Mouse (Mus musculus): ENCODE data around the gene Senp8. TPM values are rescaled to one million over a fixed set of nuclear protein-coding genes. Genes with fewer than 3 reads are reported as not detected.
"Not testable (repeated sequence)": the region's sequence is repeated elsewhere in the genome, so short reads cannot be mapped to it uniquely, and the experiment has no call there.

Gene Senp8
- 0.96 and 6.1 TPM in 2 replicates for total RNA-seq (2015; ENCODE audit: low replicate concordance)
- total RNA-seq (2017; ENCODE audit: low replicate concordance), result 0.26 and 1.3 TPM in 2 replicates

DNA sequence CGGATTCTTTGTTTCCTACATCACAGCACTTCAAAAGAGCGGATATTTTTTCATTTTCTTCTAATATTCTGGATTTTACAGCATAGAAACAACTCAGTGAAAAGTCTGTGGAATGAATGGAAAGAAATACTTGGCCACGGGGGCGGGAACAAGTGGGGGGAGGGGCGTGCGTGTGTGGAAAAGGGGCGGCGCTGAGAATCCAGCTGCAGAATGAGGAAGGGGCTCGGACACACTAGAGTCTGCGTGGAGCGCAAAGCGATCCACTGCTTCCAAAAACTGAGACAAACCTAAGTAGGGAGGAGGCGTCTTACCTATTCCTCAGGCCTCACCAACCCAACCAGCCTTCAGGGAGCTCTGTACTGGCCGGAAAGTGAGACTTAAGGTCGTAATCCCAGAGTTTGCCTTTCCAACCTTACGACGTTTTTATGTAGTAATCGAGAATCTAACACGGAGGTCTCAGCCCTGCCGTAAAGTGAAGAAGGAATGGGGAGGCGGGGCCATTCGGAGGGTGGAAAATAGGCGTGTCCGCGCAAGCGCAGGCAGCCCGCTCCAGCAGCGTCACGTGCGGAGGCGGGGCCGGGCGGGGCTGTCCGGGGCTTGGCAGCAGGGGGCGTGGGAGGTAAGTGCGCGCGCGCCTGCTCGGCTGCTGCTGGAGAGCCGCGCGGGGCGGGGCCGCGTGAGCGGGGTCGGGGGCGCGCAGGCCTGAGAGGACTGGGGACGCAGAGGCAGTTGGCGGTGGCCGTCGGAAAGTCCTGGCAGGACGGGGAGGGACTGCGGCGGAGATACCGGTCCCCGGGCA, at the start of gene Senp8, which contains the start of gene Myo9a:
Senp8 (minus strand) TSS at position 444 of the 799 bp plus-strand sequence.
Myo9a (plus strand) TSS at position 630 of the 799 bp plus-strand sequence.
- ATAC-seq (replicated peaks; ENCODE audit: low FRiP score, poor library complexity, severe bottlenecking), result peak; percentile 89

DNA sequence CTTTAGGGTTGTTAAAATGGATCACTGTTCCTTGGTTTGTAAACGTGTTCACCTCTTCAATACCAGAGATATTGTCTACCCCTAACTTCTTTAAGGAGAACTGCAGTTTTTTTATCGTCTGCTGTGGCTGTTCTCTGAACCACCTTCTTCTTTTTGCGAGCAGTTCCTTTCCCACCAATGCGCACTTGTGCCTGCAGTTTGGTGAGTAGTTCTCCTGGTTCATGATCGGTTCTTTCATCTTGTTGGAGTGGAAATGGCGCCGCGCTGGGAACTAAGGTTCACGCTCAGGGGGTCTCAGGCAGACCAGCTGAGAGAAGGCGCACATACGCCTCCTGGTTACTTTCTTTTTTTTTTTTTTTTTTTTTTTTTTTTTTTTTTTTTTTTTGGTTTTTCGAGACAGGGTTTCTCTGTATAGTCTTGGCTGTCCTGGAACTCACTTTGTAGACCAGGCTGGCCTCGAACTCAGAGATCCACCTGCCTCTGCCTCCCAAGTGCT, 16.5 kb upstream of the Senp8 start:
- ATAC-seq (replicated peaks; ENCODE audit: low FRiP score, poor library complexity, severe bottlenecking), result not testable (repeated sequence)

DNA sequence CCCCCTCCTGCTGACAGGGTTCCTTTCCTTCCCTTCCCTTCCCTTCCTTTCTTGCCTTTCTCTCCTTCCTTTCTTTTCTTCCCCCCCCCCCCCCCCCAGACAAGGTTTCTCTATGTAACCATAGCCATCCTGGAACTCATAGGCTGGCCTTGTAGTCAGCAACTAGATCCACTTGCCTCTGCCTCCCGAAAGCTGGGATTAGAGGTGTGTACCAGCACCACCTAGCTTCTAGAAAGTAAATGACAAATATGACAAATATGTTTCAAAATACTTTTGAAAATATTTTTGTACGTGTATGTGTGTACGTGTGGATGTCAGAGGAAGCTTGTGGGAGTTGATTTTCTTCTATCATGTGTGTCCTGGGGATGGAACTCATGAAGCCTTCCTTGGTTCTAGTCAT, 10.0 kb upstream of the Senp8 start:
- no peak for ATAC-seq (replicated peaks; ENCODE audit: low FRiP score, poor library complexity, severe bottlenecking)

DNA sequence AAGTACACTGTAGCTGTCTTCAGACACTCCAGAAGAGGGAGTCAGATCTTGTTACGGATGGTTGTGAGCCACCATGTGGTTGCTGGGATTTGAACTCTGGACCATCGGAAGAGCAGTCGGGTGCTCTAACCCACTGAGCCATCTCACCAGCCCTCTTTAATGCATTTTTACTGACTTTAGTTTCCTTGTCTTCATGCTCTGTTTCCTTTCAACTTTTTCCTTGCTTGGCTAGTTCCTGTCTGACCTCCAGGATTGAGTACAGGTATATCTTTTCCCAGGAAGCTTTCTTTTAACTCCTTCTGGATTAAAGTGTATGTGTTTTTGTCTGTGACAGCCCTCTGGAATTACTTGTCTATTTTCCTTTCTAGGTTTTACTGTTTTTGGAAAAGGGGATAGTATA, 6.5 kb upstream of the Senp8 start:
- not testable (repeated sequence) for ATAC-seq (replicated peaks; ENCODE audit: low FRiP score, poor library complexity, severe bottlenecking)

DNA sequence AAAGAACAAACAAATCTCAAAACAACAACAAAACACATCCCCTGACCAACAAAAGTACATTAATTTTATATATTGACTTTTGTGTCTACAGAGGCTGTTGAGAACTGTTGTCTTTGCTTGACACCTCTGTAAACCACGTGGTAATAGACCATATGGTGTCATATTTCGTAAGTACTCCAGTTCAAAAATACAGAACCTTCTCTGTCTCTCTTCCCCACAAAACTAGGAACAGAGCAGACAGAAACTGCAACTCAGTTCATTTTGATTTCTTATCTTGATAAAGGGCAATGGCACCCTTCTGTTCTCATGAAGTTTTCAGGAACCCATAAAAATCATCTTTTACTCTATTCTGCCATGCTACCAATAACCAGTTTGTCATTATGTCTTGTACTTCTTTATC, 4.7 kb upstream of the Senp8 start:
- no peak for ATAC-seq (replicated peaks; ENCODE audit: low FRiP score, poor library complexity, severe bottlenecking)

DNA sequence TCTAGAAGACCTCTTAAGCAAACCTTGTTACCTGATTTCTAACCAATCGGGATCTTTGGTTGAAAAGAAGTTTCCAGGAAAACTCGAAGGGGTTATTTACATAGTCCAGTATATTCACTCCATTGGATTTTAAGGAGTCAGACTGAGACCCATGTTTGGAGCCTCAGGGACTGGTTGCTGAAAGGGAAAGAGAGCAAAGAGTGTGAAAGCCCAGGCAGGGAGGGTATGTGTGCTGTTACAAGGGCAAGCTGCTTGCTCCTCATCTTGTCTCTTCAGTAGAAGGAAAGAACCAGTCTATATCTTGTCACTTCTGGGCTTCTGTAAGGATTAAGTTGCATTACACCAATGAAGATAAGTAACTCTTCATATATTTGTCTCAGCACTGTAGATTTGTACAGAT, 1.5 kb upstream of the Senp8 start:
- ATAC-seq (replicated peaks; ENCODE audit: low FRiP score, poor library complexity, severe bottlenecking), result no peak

DNA sequence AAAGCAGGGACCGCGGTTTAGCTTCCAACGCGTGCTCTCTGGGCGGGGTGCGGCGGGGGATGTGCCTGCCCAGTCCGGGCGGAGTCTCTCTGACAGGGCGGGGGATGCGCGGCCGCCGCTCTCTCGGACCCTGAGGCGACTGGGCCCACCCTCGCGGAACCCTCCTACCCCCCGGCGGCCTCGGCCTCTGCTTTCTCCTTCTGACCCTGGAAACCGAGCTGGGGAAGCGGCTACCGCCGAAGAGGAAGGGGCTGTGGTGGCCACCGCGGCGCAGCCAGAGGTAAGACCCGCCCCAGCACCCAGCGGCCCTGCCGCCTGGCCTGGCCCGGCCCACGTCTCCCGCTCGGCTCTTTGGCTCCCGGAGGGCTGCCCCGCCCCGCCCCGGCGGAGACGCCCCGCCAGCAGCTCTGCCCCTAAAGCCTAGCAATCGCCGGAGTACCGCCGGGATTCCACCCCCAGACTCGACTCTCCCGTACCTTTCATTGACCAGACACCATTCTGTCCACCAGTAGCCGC, 614 bp upstream of the Senp8 start:
- ATAC-seq (replicated peaks; ENCODE audit: low FRiP score, poor library complexity, severe bottlenecking), result peak; percentile 83

DNA sequence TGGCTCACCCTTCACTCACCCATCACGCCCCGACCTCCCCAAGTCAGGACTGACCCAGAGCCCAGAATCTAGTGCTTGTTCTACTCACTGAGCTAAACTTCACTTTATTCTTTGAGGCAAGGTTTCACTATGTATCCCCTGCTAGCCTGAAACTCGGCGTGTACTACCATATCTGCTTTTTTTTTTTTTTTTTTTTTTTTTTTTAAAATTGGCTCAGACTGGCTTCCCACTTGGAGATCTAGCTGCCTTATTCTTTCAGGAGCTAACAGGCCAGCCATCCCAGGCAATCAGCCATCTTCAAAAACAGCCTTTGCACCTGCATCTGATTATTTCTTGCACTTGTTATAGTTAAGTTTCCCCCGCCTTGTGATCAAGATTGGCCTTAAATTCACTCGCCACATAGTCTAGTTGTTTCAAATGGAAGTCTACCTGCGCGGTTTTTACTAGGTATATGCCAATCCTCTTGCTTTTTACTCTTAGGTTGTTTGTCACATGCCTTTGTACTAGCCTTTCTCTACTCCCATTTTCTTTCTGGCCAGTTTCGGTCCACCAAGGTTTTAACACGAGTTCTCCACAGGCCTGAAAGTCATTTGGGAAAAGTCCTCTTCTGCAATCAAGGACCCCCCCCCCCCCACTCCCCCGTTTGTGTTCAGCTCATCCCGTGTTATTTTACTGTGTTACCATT, 787 bp downstream of the Senp8 start:
- ATAC-seq (replicated peaks; ENCODE audit: low FRiP score, poor library complexity, severe bottlenecking), result no peak

DNA sequence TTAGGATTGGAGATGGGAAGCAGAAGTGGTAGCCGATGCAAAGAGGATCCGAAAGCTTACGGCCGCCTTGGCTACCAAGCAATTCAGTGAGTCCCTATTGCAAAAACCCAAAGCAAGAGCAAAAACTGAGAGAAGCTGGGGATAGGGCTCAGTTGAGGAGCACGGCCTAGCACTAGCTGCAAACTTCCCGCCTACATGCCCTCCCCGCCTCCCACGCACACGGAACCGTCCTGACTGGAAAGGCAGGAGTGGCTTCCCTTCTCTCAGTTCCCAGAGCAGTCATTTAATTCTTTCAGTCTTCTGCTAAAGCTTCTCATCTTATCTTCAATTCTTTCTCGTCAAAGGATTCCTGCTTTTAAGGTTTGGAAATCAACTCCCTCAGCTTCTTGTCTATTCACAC, 1.5 kb downstream of the Senp8 start:
- no peak for ATAC-seq (replicated peaks; ENCODE audit: low FRiP score, poor library complexity, severe bottlenecking)

DNA sequence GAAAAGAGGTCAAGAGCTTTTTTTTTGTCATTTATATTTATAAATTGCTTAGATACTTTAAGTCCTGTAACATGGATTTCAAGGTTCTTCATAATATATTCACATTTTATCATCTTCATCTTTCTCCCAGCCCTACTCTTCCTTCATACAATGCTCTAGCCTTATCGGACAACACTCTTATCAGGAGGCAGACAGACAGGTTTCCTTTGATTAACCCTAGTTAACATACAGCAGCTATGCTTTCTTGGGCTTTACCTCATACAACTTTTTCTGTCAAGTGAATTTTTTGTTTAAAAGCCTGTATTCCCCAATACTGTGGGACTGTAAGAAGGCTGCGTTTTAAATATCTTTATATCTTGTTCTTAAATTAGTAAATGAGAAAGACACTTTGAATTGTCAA, 2.1 kb downstream of the Senp8 start:
- no peak for ATAC-seq (replicated peaks; ENCODE audit: low FRiP score, poor library complexity, severe bottlenecking)

DNA sequence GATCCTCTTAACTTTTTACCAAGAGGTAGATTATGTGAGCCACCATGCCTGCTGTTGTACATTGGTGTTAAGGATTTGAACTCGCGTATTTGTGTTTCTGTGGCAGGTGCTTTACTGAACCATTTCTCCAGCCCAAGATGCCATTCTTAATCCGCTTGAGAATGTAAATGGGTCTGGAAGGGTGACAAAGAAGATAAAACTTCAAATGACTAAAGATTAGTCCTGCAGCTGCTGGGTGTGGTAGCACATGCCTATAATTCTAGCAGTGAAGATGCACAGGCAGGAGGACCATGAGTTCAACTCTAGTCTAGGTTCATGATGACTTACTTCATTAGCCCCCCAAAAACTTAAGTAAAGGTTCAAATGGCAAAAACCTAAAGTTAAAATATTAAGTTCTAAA, 6.6 kb downstream of the Senp8 start:
- ATAC-seq (replicated peaks; ENCODE audit: low FRiP score, poor library complexity, severe bottlenecking), result 0 out of 2 replicates have a peak, but pooled peaks have one; percentile 20

DNA sequence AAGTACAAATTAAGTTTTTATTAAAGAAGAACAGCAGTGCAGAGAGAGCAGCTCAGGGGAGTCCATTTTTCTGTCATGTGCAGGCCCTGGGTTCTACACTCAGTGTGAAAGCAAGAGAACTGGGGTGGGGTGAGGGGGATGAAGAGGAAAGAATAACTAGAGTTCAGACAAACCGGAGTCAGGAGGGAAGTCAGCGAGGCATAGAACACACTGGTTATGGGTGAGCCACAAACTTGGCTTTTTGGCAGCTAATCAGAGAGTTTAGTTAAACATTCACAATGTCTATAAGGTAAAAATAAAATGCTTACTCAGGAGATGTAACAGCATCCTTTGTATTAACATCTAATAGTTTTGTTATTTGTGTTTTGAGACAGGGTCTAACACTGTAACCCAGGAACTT, 9.9 kb downstream of the Senp8 start:
- ATAC-seq (replicated peaks; ENCODE audit: low FRiP score, poor library complexity, severe bottlenecking), result no peak

DNA sequence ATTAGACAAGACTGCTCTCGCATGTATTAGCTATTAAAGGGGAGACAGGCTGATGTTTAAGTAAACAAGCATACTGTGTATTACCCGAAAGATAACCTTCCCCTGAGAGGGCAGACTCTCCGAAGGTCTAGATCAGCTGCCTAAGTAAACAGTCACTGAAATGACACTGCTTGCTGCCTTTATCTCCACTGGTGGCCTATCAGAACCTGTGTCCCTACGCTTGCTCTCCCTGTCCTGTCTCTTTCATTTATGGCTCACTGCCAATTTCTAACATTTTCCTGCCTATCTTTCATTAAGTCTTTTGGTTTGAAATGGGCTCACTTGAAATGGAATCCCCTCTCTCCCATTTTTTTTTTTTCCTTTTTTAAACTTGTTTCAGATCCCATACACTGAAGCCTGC, 15.1 kb downstream of the Senp8 start:
- ATAC-seq (replicated peaks; ENCODE audit: low FRiP score, poor library complexity, severe bottlenecking), result peak; percentile 74

DNA sequence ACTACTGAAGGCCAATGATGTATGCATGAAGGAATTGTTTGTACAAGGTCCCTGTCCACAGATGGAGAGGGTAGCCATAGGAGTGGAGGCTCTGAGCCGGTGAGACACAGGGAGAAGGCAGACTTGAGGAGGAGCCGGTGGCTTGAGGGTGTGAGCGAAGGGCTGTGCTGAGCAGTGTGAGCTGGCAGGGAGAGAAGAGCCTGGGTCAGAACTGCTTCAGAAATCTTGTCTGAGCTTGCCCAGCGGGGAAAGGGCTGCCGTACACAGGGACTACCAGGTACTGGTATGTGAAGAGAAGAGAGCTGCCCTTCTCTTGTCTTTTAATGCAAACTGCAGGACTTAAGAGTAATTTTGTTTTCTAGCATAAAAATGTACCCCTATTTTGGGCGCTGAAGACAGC, 17.4 kb downstream of the Senp8 start:
- no peak for ATAC-seq (replicated peaks; ENCODE audit: low FRiP score, poor library complexity, severe bottlenecking)

DNA sequence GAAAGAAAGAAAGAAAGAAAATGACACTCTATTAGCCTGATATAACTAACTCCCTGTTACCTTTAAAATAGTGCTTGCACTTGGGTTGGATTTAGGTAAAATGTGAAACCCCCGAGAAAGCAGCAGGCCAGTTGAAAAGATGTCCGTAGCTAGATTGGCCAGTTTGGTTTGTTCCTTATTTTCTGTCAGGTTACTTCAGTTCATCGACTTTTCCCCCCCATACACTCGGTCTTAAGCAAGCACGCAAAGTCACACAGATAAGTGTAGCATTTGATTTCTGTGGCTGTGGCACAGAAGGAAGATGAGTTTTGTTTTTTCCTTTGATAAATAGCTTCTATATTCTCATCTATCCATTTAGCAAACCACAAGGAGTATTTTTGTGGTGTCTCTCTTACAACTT, 19.4 kb downstream of the Senp8 start:
- ATAC-seq (replicated peaks; ENCODE audit: low FRiP score, poor library complexity, severe bottlenecking), result no peak

DNA sequence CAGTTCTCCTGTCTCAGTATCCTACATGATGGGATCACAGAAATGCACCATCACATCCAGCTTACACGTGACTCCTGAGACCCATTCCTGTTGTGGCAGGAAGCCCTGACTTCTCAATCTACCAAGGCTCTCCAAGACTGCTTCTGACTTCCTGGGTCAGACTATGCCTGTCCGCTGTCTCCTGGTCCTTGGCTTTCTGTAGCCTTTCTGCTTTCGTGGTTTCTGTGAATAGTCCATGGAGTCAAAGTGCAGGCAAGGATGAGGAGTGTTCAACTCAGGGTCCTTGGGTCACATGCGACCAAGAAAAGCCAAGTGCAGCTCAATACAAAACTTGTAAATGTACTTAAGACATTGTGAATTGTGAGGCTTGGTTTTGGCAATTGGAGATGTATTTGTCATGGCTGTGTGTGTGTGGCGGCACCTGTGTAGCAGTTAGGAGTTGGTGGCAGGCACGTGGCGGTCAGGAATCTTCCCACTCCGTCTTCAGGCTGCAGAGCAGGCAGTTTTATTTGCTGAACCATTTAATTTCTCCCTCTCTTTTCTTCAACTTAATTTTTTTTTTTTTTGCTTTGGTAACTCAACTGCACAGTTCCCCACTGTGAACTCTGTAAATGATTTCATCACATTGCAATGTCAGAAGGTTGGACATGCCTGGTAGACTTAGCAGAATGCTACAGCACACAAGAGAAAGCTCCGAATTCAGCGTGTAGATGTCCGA, 22.8 kb downstream of the Senp8 start:
- ATAC-seq (replicated peaks; ENCODE audit: low FRiP score, poor library complexity, severe bottlenecking), result no peak

DNA sequence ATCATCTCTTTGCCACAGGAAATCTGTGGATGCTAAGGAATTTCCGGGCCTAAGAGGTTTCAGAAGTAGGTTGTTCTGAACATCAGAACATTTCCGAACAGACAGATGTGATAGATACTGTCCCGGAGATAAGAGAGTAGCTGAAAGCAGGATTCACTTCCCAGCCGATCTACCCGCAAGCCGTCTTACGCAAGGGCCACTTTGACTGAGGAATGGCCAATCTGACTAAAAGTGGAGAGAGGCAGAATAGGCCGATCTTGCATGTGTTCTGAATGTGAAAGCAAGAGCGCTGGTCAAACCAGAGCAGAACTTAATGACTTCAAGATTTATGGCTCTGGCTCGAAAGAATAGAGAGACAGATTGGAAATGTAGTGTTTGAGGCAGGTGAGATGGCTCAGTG, 25.0 kb downstream of the Senp8 start:
- no peak for ATAC-seq (replicated peaks; ENCODE audit: low FRiP score, poor library complexity, severe bottlenecking)

DNA sequence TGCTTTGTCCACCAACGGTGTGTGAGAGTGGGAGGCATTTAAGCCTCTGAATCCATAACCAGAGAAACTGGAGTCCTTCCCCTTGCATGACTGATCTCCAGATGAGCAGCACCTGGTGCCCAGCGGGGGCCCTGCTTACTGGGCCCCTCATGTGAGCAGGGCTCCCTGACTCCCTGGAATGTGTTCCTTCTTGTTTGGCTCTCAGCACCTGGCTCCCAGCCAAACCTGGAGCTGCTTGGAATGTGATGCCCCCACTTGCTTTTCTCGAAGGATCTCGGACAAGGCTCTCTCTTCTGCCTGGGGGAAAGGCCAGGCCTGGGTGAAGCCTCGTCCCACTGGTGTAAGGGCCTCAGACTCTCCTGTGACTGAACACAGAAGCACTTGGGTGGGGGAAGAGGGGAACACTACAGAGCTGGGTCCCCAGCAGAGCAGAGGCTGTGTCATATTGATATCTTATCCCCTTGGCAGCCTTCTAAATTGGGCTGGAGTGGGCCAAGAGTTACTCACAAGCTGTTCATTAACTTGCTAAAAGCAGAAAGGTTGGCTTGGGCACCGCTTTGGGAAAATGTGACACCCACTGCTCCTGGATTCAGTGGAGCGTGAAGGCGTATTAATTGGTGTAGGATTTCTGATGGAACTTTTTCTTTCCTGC, 26.6 kb downstream of the Senp8 start:
- ATAC-seq (replicated peaks; ENCODE audit: low FRiP score, poor library complexity, severe bottlenecking), result no peak

DNA sequence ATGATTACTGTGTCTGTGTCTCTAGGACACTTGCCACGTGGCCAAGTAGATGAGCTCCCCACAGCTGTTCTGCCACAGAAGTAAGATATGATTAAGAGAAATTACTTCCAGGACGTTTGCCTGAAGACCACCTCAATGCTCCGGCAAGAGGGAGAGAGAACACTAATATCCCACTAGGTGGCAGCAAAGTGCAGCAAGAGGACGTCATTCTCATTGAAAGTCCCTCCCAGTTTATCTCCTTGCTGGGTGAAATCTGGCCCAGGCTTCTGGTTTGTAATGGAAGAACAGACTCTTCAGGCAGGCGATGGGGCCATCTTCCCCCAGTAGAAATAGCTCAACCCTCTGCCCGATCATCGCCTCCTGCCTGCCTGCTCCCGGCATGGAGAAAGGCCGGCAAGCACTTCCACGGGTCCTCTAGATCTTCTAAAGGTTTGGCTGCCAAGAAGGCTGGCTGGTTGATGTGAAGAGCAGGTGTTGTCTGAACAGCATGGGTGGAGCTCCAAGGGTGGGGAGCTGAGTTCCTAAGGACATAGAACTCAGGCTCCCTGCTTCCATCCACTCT, 27.3 kb downstream of the Senp8 start:
- ATAC-seq (replicated peaks; ENCODE audit: low FRiP score, poor library complexity, severe bottlenecking), result peak; percentile 79

All from erythroblast, adult 5-6 weeks (primary cell).